Mouse (Mus musculus) kidney, adult 11 months (tissue): ENCODE results near the gene Itsn1.

ENCODE experiments used
- DNase-seq: peaks from one replicate; pipeline ENCODE4 v3.0.0; 2022

Gene Itsn1

DNA sequence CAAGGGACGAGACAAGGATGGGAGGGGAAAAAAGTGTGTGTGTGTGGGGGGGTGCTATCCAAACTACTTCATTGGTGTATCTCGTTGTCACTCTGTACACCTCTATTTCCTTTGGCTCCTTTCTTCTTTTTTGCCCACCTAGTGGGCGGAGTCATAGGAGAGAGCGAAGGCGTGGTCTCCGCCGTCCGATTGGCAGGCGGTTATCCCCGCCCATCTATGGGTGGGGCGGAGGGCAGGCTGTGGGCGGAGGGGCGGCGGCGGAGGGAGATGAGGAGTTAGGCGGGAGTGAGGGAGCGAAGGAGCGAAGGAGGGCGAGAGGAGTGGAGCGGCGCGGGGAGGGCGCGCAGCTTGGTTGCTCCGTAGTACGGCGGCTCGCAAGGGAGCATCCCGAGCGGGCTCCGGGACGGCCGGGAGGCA, at the start of gene Itsn1:
Itsn1 (plus strand) TSS at position 216 of the 417 bp plus-strand sequence.
- DNase-seq = peak; percentile 98

DNA sequence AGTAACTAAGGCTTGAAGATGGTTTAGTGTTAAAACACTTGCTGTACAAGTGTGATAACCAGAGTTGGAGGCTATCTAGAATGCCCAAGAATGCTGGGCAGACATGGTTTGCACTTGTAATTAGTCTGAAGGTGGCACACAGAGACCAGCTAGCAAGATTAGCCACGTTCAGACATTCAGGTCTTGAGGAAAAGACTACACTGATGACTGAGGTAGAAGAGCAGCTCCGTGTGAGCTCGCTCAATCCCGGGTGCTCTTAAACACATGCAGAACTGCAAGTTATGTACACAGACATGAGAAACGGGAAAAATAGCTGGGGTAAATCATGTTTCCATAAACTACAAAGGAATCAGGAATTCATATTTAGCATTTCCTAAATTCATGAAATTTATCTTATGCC, 48.4 kb upstream of the Itsn1 start:
- no peak for DNase-seq

DNA sequence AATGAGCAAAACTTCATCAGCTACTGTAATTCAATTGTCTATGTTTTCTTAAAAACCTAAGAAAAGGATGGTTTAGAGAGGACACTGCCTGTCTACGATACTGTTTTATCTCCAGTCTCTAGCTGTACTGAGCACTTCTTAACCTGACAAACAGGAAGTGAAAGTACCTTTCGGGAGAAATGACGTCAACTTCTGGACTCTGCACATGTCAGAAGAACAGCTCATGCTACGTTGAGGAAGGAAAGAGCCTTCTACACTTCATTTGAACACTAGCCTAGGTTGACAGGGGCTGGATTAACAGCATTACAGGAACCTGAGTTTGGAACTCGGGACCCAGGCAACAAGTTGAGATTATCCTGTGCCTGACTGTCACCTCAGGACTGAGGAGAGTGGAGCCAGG, 43.6 kb upstream of the Itsn1 start:
- no peak for DNase-seq

DNA sequence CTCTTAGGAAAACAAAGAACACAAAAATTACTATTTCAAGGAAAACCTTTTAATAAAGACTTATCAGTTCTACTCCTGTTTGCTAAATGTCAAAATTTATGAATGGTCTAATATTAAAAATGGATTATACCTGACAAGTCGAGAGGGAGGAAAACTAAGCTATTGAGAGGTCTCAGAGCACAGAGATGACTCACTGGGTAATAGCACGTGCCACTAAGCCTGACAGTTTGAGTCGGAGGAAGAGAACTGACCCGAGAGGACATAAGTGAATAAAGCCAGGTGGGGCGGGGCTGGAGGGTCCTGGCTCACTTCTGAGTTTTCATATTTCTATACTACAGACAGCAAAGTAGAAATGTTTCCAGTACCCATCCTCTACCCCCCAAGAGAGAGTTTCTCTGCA, 42.7 kb upstream of the Itsn1 start:
- no peak for DNase-seq

DNA sequence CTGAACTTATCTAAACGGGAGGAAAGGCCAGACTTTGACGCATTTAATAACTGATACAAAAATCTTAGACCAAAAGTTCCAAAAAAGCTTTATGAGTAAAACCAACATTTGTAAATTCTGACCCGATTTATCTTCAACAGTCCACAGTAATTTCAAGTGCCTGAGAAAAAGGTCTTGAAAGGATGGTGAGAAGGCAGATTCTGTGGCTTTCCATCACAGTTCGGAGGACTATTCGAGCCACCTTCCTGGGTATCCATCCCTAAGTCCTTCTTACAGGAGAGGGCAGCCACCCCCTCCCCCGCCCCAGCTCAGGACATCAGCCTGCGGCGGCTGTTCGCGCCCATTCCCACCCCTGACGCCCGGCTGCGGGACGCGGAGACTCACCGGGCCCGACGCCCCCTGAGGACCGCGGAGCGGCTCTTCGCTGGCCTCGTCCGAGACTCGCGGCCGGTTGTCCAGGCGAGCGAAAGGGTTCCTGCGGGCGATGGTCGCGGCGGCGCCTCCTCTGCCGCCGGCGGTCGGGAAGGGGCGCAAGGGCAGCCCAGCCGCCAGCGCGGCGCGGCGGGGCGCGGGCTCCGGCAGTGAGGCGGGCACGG, 41.0 kb upstream of the Itsn1 start:
- DNase-seq = no peak

DNA sequence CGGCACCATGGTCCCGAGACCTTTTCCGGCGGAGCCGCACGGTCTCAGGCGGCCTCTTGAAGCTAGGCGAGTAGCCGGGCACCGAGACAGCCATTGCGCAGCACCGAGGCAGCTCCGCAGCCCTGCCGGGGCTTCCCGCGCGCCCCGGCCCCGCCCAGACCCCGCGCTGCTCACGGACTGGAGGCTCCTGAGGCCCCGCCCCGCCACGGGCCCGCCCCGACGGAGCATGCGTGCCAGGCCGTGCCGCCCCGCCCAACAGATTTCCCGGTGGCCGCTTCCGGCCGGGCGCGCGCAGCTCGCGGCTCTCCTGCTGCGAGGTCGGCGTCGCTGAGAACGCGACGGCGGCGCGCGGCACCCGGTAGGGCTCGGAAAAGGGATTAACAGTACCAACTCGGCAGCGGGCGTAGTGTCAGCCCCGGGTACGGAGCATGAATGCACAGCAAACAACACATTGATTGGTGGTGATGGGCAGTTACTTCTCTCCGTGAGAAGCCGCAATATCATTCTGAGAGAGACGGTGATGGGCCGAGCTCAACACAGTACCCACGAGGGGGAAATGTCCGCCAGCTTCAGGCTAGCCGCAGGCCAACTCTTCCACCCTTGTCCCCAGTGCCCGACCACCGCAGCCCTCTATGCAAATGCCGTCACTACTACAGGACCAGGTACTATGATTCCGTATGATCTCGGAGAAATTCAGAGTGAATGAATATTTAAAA, 40.3 kb upstream of the Itsn1 start, which contains the start of gene Donson:
Donson (minus strand) TSS at position 152 of the 716 bp plus-strand sequence.
- peak; percentile 84 for DNase-seq

DNA sequence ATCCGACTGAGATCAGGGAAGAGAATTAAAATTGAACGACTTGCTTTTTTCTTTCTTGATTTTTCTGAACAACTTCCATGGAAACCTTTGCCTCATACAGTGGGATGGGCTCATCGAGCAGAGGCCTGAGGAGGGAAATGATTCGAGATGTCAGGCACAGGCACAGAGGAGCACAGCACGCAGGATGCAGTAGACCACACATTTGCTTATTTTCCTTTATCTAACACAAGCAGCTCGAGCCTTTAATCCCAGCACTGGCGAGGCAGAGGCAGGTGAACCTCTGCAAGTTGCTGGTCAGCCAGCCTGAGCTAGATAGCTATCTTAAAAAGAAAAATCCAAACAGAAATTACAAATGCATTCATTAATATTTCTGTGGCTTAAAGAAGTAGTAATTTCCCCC, 39.3 kb upstream of the Itsn1 start:
- no peak for DNase-seq

DNA sequence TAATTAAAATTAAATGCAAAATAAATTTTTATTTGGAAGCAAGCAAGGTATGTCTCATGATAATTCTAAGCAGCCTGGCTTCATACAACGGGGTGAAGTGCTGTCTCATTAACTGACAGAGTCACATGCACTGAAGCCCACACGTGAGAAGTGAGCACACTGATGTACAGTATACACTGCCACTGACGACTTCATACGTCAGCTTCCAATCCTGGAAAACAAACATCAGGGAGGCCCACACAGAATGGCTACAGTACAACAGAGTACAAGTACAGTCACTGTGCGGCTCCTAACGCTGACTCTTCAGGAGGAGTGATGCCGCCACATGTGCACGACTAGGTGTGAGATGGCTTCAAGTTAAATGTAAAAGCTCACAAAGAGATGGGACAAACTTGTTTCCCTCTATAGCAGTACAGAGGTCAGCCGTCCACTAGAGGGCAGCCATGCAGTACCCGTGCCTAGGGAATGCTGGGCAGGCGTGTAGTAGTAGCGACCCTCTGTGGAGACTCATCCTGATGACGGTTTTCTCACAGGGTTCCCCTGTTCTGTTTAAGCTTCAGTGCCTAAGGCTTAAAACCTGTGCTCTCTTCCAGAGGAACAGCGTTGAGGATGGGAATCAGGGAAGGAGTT, 34.5 kb upstream of the Itsn1 start:
- peak; percentile 54 for DNase-seq

DNA sequence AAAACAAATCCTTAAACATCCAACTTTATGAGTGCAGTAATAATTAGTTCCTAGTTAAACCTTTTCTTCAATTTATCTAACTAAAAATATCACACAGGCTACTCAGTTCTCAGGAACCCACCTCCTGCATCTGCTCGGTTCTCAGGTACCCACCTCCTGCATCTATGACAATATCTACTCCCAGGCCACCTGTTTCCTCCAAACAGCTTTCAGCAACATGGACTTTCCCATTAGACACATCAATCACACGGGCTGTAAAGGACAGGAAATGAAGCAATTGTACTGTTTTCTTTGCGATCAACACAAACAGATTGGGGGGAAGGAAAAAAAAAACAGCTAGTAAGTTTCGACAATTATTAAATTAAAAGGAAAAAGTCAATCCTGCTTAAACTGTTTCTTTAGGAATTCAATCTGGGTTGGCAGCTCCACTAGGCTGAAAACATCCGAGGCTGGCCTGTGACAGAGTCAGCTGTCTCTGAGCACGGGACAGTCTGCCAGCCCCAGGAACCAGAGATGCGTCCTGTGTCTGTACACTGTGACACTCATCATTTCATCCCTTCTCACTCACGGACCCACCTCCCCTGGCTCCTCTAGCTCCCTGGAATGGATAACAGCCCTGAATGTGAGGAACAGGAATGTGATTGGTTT, 33.8 kb upstream of the Itsn1 start:
- no peak for DNase-seq

DNA sequence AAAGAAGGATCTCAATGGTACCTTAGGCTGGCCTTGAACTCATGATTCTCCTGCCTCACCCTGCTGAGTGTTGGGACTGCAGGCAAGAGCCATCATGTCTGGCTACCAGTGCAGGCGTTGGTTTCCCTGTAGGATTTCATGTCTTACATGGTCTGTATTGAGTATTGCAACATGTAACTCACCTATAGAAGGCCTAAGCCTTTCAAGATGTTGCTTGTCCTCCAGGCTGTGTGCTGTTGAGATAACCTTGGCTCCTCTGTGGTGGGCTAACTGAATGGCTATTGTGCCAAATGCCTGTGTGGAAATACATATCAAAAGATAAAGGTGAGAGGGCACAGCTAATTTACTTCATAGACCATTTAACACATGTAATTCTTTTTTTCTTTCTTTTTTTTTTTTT, 30.1 kb upstream of the Itsn1 start:
- DNase-seq = no peak

DNA sequence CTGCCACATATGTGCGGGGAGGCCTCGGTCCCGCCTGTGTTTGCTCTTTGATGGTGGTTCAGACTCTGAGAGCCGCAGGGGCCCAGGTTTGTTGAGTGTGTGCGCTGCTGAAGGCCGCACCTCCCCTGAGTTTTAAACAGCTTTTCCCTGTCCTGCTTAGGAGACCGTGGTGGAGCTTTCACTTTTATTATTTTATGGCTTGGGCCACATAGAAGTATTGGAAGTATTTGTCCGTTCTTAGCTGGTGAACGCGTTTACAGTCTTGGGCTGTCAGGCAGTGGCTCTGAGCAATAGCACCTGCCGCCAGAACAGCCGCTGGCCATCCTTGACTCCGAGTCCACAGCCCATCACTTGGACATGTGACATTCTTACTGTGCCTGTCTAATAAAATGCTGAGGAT, 27.2 kb upstream of the Itsn1 start:
- no peak for DNase-seq

DNA sequence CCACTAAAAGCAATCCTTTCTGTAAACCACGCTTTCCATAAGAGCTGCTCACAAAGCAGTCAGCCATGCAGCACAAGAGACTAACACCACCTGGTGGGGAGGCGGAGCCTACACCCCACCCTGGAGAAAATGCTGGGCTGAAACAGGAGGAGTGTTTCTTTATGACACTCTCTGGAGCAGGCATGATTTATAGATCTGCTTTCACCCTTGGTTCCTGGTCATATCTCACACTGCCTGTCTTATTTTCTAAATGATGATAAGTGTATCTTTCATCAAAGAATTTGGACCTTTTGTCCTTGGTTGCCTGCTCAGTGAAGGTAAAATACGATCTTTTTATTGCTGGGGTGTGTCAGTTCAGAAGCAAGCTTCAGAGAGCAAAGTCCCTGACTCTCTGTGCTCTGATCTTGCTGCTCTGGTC, 26.3 kb upstream of the Itsn1 start:
- no peak for DNase-seq

DNA sequence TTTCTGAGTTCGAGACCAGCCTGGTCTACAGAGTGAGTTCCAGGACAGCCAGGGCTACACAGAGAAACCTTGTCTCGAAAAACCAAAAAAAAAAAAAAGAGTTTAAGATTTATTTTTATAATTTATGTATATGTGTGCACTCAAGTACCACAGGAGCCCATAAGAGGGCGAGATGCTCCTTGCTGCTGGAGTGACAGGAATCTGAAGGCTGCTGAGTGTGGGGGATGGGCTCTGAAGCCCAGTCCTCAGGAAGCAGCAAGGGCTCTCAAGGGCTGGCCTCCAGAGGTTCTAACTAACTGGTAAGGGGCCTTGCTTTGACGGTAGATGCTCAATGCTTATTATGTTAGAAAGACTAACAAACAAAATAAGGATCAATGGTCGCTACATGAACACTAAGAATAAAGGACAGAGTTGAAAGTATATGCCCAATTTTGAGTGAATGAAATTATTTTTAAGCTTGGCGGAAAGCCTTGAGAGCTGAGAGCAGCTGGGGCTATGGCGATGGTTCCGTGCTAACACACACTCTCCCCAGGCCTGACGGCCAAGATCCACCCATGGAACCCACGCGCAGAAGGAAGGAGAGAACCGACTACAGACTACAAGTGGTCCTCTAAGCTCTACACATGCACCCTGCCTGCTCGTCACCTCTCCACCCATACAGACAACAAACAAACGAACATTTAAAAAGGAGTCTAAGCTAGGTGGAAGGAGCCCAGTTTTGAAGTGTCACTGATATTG, 24.3 kb upstream of the Itsn1 start:
- no peak for DNase-seq

DNA sequence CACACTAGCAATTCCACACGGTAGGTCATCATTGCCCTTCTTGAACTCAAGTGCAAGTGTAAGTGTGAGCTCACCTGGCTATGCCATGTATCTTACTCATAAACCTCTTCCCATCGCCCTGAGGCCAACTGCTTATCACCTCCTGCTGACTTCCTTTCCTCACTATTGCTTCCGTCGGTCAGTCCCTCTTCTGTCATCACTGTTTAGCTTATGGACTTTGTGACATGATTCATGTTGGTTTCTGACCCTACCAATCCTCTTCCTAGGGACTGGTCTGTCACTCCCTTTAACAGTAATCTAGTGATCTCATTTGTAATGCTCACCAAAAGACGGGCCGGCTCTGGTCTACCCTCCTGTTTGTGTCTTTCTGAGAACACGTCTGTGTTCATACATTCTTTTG, 18.8 kb upstream of the Itsn1 start:
- DNase-seq = no peak

DNA sequence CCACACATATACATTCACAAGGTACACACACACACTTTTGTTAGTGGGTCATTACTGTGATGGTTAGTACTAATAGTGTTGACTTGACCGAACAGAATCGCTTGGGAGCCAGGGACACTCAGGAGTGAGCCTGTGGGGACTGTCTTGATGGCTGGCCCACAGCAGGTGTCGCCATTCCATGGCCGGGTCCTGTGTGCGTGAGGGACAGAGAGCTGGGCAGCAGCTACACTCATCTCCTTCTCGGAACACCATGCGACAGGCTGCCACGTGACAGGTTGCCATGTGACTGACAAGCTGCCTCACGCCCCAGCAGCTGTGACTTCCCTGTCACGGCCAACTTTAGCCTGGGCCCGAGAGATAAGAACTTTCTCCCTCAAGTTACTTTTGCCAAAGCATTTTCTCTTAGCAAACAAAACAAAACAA, 12.1 kb upstream of the Itsn1 start:
- DNase-seq = no peak

DNA sequence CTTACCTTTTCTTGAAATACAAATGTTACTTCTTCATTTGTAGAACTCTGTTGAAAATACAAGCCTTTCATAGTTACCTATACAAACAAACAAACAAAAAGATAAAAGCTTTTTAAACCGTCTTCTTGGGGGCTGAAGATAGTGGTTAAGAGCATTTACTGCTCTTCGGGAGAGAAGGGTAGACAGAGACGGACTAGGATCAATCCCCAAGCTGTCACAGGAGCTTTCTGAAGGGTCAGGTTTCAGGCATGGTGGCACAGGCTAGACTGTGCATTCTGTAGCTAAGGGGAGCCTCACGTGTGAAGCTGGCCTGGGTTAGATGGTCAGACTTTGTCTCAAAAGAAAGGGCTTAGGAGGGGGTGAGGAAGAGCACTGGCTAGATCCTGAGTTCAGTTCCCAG, 11.7 kb upstream of the Itsn1 start:
- DNase-seq = no peak

DNA sequence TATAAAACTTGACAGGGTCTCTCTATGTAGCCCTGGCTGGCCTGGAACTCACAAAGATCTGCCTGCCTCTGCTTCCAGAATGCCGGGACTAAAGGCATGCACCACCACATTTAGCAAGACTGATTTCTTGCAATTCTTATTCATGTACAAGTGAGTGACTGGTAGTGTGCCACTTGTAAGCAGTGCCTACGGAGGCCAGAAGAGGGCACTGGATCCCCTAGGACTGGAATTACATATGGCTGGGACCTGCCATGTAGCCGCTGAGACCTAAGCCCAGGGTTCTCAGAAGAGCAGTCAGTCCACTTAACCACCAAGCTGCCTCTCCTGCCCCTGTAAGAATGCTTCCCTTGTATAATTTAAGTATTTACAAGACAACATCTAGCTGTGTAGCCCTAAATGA, 4.8 kb upstream of the Itsn1 start:
- peak; percentile 65 for DNase-seq

DNA sequence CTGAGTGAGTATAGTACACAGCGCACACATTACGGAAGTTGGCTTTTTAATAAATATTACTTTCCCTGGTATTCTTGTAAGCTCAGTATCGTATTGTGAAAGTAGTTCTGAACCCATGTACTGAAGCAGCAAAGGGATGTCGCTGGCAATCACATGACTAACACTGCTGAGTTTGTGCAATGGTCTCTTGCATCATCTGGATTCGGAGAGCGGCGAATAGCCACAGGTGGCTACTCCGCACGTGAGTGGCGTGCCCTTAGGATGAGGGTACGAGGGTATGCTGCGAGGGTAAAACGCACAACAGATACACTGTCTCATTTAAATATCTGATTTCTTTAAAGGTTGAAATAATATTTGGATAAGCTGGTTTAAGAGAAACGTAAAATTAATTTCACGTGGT, 1.6 kb upstream of the Itsn1 start:
- DNase-seq = peak; percentile 19

DNA sequence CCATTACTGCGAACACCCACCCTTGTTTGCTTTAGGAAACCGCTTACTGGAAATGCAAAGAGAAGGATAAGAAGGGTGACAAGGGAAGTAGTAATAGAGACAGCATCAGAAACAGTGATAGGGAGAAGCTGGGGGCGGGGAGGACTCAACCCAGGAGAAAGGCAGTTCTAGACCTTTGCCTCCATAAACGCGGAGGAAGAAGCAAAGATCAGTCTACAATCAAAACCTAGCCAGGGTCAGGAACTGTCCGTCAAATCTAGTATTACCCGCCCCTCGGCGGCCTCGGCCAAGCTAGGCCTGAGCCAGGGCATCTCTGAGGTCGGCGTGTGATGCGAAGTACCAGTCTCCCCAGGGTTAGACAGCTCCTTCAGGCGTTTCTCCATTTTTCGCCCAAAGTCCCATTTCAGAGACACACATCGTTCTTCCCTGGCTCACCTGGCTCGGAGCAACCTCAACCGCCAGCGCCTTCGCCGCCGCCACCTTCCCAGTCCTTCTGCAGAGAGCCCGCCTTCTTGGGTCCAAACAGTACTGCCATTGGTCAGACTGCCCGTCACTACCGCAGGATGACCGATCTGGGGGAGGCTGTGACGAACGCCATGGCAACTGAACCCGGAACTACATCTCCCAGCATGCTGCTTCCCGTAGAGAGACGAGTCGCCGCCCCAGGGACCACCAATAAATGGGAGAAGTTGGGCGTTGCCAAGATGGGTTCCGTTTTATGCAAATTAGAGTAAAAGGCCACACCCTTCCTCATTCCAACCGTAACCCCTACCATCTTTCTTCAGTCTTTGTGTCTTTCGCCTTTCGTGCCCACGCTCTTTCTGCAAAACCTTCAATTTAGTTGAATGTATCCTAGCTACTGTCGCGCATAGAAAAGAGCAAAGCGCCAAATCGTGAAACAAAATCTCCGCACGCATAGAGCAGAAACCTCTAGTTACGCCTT, 687 bp upstream of the Itsn1 start, which contains the start of gene Cryzl1:
Cryzl1 (minus strand) TSS at position 853 of the 943 bp plus-strand sequence.
- peak; percentile 100 for DNase-seq

DNA sequence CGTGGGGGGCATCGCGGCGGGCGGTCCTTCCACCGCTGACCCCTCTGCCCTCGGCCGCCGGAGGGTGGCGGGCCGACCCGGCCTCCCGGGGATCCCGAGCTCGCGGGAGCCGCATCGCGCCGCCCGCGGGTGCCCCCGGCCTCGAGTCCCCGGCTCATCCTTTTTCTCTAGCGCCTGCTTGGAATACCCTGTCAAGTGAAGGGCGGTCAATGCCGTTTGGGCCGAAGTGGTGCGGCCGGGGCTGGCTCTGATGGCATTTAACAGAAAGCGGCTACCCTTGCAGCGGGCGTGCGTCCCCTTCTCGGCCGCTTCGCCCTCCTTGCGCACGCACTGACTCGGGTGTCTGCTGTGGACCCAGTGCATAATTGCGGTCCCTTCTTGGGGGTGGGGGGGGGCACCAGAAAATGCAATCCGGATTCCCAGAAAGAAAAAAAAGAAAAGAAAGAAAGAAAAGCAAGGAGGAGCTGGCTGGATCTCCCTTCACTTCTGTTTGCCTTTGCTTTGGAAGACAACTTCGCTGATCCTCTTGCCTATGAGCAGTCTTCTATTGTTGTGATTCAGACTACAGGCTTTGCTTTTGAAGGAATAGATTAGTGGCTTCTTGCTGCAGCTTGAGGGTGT, 850 bp downstream of the Itsn1 start:
- DNase-seq = peak; percentile 28

DNA sequence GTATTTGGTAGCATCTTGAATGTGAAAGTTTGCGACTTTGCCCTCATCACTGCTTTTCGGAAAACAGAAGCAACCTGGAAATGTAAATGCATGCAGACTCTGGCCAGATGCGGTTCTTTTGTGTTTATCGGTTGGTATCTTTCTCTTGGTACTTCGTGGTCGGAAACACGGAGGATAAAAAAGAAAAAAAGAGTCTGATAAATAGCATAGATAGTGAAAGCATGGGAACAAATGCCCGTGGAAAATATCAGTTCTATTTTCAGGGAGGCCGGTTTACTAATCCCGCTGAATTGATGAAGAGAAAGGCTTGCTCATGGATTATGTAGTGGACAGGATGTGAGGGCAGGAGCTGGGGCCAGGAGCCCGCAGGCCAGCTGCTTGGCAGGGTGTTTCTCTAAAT, 1.4 kb downstream of the Itsn1 start:
- DNase-seq = no peak
